Mouse (Mus musculus): ENCODE data around the gene Rassf10.

Gene Rassf10

GRCm38 (mm10) chr7:112957630-112958029 lies 3.9 kb downstream of the Rassf10 start:
- DNase-seq (ENCODE audit: low spot score in 2 of 2) = no peak

- no peak for DNase-seq (ENCODE audit: low spot score in 2 of 2)
These were observed 12.6 kb downstream of the Rassf10 start for GRCm38 (mm10) chr7:112966382-112966781.

GRCm38 (mm10) chr7:112966786-112967185 lies 13.0 kb downstream of the Rassf10 start:
- no peak for DNase-seq (ENCODE audit: low spot score in 2 of 2)

GRCm38 (mm10) chr7:112983316-112983715 lies 29.6 kb downstream of the Rassf10 start:
- no peak for DNase-seq (ENCODE audit: low spot score in 2 of 2)

- DNase-seq (ENCODE audit: low spot score in 2 of 2) = no peak
These were observed 31.2 kb downstream of the Rassf10 start for GRCm38 (mm10) chr7:112984704-112985577.

- no peak for DNase-seq (ENCODE audit: low spot score in 2 of 2)
These were observed 31.8 kb downstream of the Rassf10 start for GRCm38 (mm10) chr7:112985578-112985949.

- DNase-seq (ENCODE audit: low spot score in 2 of 2) = no peak
These were observed 39.2 kb downstream of the Rassf10 start for GRCm38 (mm10) chr7:112992928-112993327.

- DNase-seq (ENCODE audit: low spot score in 2 of 2) = no peak
These were observed 49.9 kb downstream of the Rassf10 start for GRCm38 (mm10) chr7:113003565-113004255.

GRCm38 (mm10) chr7:113005726-113006125 lies 52.0 kb downstream of the Rassf10 start:
- no peak for DNase-seq (ENCODE audit: low spot score in 2 of 2)

Measured in natural killer cell, adult 2 months (primary cell).